Comparison of ENCODE assay signal across 13 mouse cellular contexts in the genomic region with DNA sequence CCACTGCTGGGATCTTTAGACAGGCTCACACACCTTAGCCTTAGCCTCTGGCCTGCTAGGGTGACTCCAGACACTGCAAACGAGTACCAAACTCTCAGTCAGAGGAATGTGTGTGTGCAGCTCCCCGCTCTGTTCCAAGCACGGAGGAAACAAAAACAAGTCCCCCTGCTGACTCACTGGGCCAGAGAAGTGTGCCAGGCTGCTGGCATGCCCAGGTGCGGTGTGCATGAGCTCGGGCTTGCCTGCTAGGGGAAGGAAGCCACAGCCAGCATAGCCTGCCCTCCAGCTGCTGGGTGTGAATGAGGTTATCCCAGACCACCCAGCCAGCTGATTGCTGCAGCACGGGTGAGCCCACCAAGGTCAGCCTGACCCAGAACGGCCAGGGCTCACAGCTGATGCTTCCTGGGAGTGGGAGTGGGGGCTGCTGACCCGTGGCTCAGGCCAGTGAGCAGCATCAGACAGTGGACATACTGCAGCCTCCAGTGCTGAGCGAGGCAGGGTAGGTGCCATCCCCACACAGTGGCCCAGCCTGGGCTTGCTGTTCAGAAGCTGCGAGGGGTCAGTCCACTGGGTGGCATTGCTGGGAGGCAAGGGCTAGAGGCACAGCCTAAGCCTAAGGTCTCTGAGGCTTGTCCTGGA. TPM values are rescaled to one million over a fixed set of nuclear protein-coding genes. Genes with fewer than 3 reads are reported as not detected.
DNase-seq lines count a peak whose midpoint lies in the region; ATAC-seq and TF ChIP-seq lines count a peak whose summit lies in the region.
"Had no signal": no experiment of that assay in that cellular context is flagged by ENCODE, and none has a peak within 500 bp of the region (broad histone marks: within the 10 kb centered on the region; RNA-seq: fewer than 3 reads in every experiment).

No protein-coding gene starts in this region.

- no peak for TF ChIP-seq POLR2A in CH12.LX (IDR thresholded peaks at IDR 0.05; ENCODE audit: low read depth, low read length)

- no peaks in the 10 kb centered on the region for H3K4me1 ChIP-seq in kidney, embryonic 14.5 days (ENCODE audit: control insufficient read depth, insufficient read depth, low read length)
- peaks cover 44 to 93% of the 10 kb centered on the region in 2 experiments for H3K4me1 ChIP-seq in CH12.LX (ENCODE audit: control insufficient read depth in 1 of 2, insufficient read depth in 2 of 2)
- no peaks in the 10 kb centered on the region for H3K4me1 ChIP-seq in intestine, postnatal 0 days (replicated peaks; ENCODE audit: control insufficient read depth, insufficient read depth, low read length)

- 57% methylated on average over 10 of the region's 10 CpGs for WGBS in kidney, embryonic 14.5 days
- 79% methylated on average over 10 of the region's 10 CpGs for WGBS in intestine, postnatal 0 days

- dilution Hi-C loops in CH12.LX (cut with MboI; ENCODE audit: extremely low pct_ligation_motif_present, extremely low pct_unique_long_range_greater_than_20kb, low sequenced_read_pairs), result no loop called here

- no peaks in the 10 kb centered on the region for H3K79me2 ChIP-seq in CH12.LX (replicated peaks; ENCODE audit: control insufficient read depth, extremely low read depth, insufficient read depth, poor library complexity, severe bottlenecking)

- DNase-seq in frontal cortex, postnatal 25 days (ENCODE audit: low spot score in 2 of 2), result no peak
- DNase-seq in kidney, postnatal 4 days, result no peak
- no peak for DNase-seq in CH12.LX (ENCODE audit: extremely low read depth)
- DNase-seq: cerebellum, postnatal 14 days had no signal

- peaks cover 11% of the 10 kb centered on the region; the same call in 1 of the 2 replicates for H3K36me3 ChIP-seq in kidney, embryonic 14.5 days (ENCODE audit: control insufficient read depth, insufficient read depth, low read length)
- H3K36me3 ChIP-seq in CH12.LX (replicated peaks in 1 of 2; ENCODE audit: control insufficient read depth in 1 of 2, insufficient read depth in 1 of 2, low read length in 1 of 2), result peaks cover 44 to 79% of the 10 kb centered on the region in 2 experiments
- peaks cover 38% of the 10 kb centered on the region; the same call in 1 of the 2 replicates for H3K36me3 ChIP-seq in intestine, postnatal 0 days (ENCODE audit: control insufficient read depth, insufficient read depth)

- no peak for TF ChIP-seq CTCF in CH12.LX (conservative IDR thresholded peaks at IDR 0.05 in 1 of 2, IDR thresholded peaks at IDR 0.05 in 1 of 2; ENCODE audit: low read depth in 2 of 2, low read length in 2 of 2)
- TF ChIP-seq CTCF in intestine, postnatal 0 days (IDR thresholded peaks at IDR 0.05; ENCODE audit: low read depth), result no peak

- H3K27me3 ChIP-seq in kidney, embryonic 14.5 days (ENCODE audit: control insufficient read depth, insufficient read depth, low read length), result no peaks in the 10 kb centered on the region
- H3K27me3 ChIP-seq in CH12.LX (replicated peaks), result no peaks in the 10 kb centered on the region
- H3K27me3 ChIP-seq in intestine, postnatal 0 days (replicated peaks; ENCODE audit: control insufficient read depth, insufficient read depth, low read length), result no peaks in the 10 kb centered on the region

- H3K27ac ChIP-seq in kidney, embryonic 14.5 days (ENCODE audit: low read depth, low read length), result no peak overlapping the region
- H3K27ac ChIP-seq in CH12.LX (ENCODE audit: insufficient read depth, low read depth), result peak overlapping the region; percentile 39
- H3K27ac ChIP-seq in intestine, postnatal 0 days (ENCODE audit: low read depth, low read length), result no peak overlapping the region

- peak; percentile 32 for ATAC-seq in frontal cortex, adult (ENCODE audit: low TSS enrichment)
- peak; percentile 36; the same call in 1 of the 2 replicates for ATAC-seq in kidney, embryonic 14.5 days (ENCODE audit: low FRiP score, low TSS enrichment)
- peak; percentile 69 to 81 for ATAC-seq in hematopoietic stem cell, adult 5-6 weeks (replicated peaks in 1 of 2; ENCODE audit: insufficient read depth in 1 of 2, low FRiP score in 2 of 2, low TSS enrichment in 1 of 2, low read depth in 1 of 2, poor library complexity in 2 of 2, severe bottlenecking in 2 of 2)
- ATAC-seq in megakaryocyte progenitor cell, adult 5-6 weeks (replicated peaks; ENCODE audit: poor library complexity), result no peak
- no peak for ATAC-seq in intestine, postnatal 0 days

- TF ChIP-seq RAD21 in CH12.LX (IDR thresholded peaks at IDR 0.05; ENCODE audit: low read depth, low read length), result no peak

- in situ Hi-C loops in CH12.LX (cut with MboI; ENCODE audit: low pct_ligation_motif_present, low pct_unique_long_range_greater_than_20kb, low sequenced_read_pairs), result no loop called here

- no peaks in the 10 kb centered on the region for H3K9me3 ChIP-seq in kidney, embryonic 14.5 days (ENCODE audit: control insufficient read depth, low read length)
- H3K9me3 ChIP-seq in CH12.LX (replicated peaks; ENCODE audit: low read length), result peaks cover 3% of the 10 kb centered on the region
- H3K9me3 ChIP-seq in intestine, postnatal 0 days (ENCODE audit: control insufficient read depth), result no peaks in the 10 kb centered on the region

- H3K4me2 ChIP-seq in kidney, embryonic 14.5 days (replicated peaks; ENCODE audit: low read depth, low read length), result no peak overlapping the region
- H3K4me2 ChIP-seq in CH12.LX (ENCODE audit: insufficient read depth, low read depth, poor library complexity, severe bottlenecking), result peak overlapping the region; percentile 32; the same call in 1 of the 2 replicates
- H3K4me2 ChIP-seq in intestine, postnatal 0 days (replicated peaks; ENCODE audit: low read depth), result no peak overlapping the region

- H3K4me3 ChIP-seq in kidney, embryonic 14.5 days (ENCODE audit: low read length), result no peak overlapping the region
- H3K4me3 ChIP-seq in CH12.LX (replicated peaks in 1 of 3; ENCODE audit: low read depth in 2 of 3, low read length in 2 of 3, poor library complexity in 1 of 3), result peak overlapping the region in 1 of 3 experiments; percentile 9
- no peak overlapping the region for H3K4me3 ChIP-seq in intestine, postnatal 0 days (ENCODE audit: low read depth, low read length)

- TF ChIP-seq EP300 in CH12.LX (IDR thresholded peaks at IDR 0.05; ENCODE audit: low read length), result no peak

- no peak overlapping the region for H3K9ac ChIP-seq in kidney, embryonic 14.5 days (ENCODE audit: low read depth, low read length)
- no peak overlapping the region for H3K9ac ChIP-seq in CH12.LX (ENCODE audit: insufficient read depth, low read depth)
- H3K9ac ChIP-seq in intestine, postnatal 0 days (ENCODE audit: low read depth, low read length), result no peak overlapping the region

TF ChIP-seq in CH12.LX, 34 proteins besides CTCF, POLR2A, EP300 and RAD21:
- TF ChIP-seq BHLHE40 (IDR thresholded peaks at IDR 0.05; ENCODE audit: low read depth, low read length) (peak; percentile 52), HCFC1 (IDR thresholded peaks at IDR 0.05; ENCODE audit: low read depth, low read length) (no peak), ETS1 (conservative IDR thresholded peaks at IDR 0.05; ENCODE audit: low read depth, low read length) (0 out of 2 replicates have a peak, but pooled peaks have one; percentile 16)

RNA-seq across cellular contexts. Expression of gene Plbd2, which starts 8.2 kb away (rescaled TPM):
- 41.5 and 44.5 TPM in 2 replicates for polyA plus RNA-seq in kidney, embryonic 14.5 days (2014; fragmentation: Nextera tagmentation; extraction: Ambion mirVana)
- total RNA-seq in CH12.LX (2012; rRNA removed) (10.8 and 21.3 TPM in 2 replicates), CH12.LX (2014; rRNA removed) (7.1 and 9.0 TPM in 2 replicates)
- polyA plus RNA-seq in CH12.LX (2012; ENCODE audit: insufficient read length, low read depth), result 24.3 and 28.8 TPM in 2 replicates
- total RNA-seq in hematopoietic stem cell, adult 5-6 weeks (2017), result 7.4 and 7.9 TPM in 2 replicates
- total RNA-seq in megakaryocyte progenitor cell, adult 5-6 weeks (2015), result 8.3 and 9.8 TPM in 2 replicates
- total RNA-seq in megakaryocyte progenitor cell, adult 5-6 weeks (2017), result 6.9 and 8.7 TPM in 2 replicates
- 63.6 and 67.2 TPM in 2 replicates for polyA plus RNA-seq in intestine, postnatal 0 days (2015; fragmentation: Nextera tagmentation; extraction: Ambion mirVana)

RNA-seq across cellular contexts. Expression of gene Slc8b1, which starts 15.8 kb away (rescaled TPM):
- 4.5 and 6.0 TPM in 2 replicates for polyA plus RNA-seq in kidney, embryonic 14.5 days (2014; fragmentation: Nextera tagmentation; extraction: Ambion mirVana)
- total RNA-seq in CH12.LX (2012; rRNA removed) (3.3 and 5.8 TPM in 2 replicates), CH12.LX (2014; rRNA removed) (3.2 and 3.6 TPM in 2 replicates)
- polyA plus RNA-seq in CH12.LX (2012; ENCODE audit: insufficient read length, low read depth), result 4.6 and 5.1 TPM in 2 replicates
- 8.4 and 13.2 TPM in 2 replicates for total RNA-seq in hematopoietic stem cell, adult 5-6 weeks (2017)
- total RNA-seq in megakaryocyte progenitor cell, adult 5-6 weeks (2015), result 21.1 and 23.5 TPM in 2 replicates
- total RNA-seq in megakaryocyte progenitor cell, adult 5-6 weeks (2017), result 31.8 and 32.5 TPM in 2 replicates
- polyA plus RNA-seq in intestine, postnatal 0 days (2015; fragmentation: Nextera tagmentation; extraction: Ambion mirVana), result 4.1 and 4.4 TPM in 2 replicates

RNA-seq across cellular contexts. Expression of gene Sds, which starts 18.9 kb away (rescaled TPM):
- polyA plus RNA-seq in kidney, embryonic 14.5 days (2014; fragmentation: Nextera tagmentation; extraction: Ambion mirVana), result not detected in 2 replicates
- total RNA-seq in CH12.LX (2012; rRNA removed), result not detected in 2 replicates
- not detected in 2 replicates for total RNA-seq in CH12.LX (2014; rRNA removed)
- 0.76 and 1.5 TPM in 2 replicates for polyA plus RNA-seq in CH12.LX (2012; ENCODE audit: insufficient read length, low read depth)
- not detected in 2 replicates for total RNA-seq in hematopoietic stem cell, adult 5-6 weeks (2017)
- not detected in 2 replicates for total RNA-seq in megakaryocyte progenitor cell, adult 5-6 weeks (2015)
- total RNA-seq in megakaryocyte progenitor cell, adult 5-6 weeks (2017), result not detected in 2 replicates
- not detected in 2 replicates for polyA plus RNA-seq in intestine, postnatal 0 days (2015; fragmentation: Nextera tagmentation; extraction: Ambion mirVana)
- total RNA-seq: gastrocnemius, postnatal 4 days; midbrain, postnatal 0 days had no signal
- polyA plus RNA-seq: intestine, embryonic 14.5 days; lung, embryonic 16.5 days had no signal

RNA-seq across cellular contexts. Expression of gene Sdsl, which starts 22.6 kb away (rescaled TPM):
- polyA plus RNA-seq in kidney, embryonic 14.5 days (2014; fragmentation: Nextera tagmentation; extraction: Ambion mirVana), result 10.5 and 12.5 TPM in 2 replicates
- total RNA-seq in CH12.LX (2012; rRNA removed) (1.8 and 4.0 TPM in 2 replicates), CH12.LX (2014; rRNA removed) (not detected in 2 replicates)
- 0.37 TPM in 1 of 2 replicates, not detected in the other for polyA plus RNA-seq in CH12.LX (2012; ENCODE audit: insufficient read length, low read depth)
- 9.1 and 26.1 TPM in 2 replicates for total RNA-seq in hematopoietic stem cell, adult 5-6 weeks (2017)
- total RNA-seq in megakaryocyte progenitor cell, adult 5-6 weeks (2015), result 1.6 and 7.1 TPM in 2 replicates
- 3.2 and 9.0 TPM in 2 replicates for total RNA-seq in megakaryocyte progenitor cell, adult 5-6 weeks (2017)
- polyA plus RNA-seq in intestine, postnatal 0 days (2015; fragmentation: Nextera tagmentation; extraction: Ambion mirVana), result 21.2 and 21.5 TPM in 2 replicates

Comparison
In these comparisons a context has a peak if more than half of its experiments do, and no peak if none do; other contexts are left out.
1. ATAC-seq: peak in frontal cortex, adult (single experiment), kidney, embryonic 14.5 days (single experiment) and hematopoietic stem cell, adult 5-6 weeks (2 of 2); none in megakaryocyte progenitor cell, adult 5-6 weeks (single experiment) and intestine, postnatal 0 days (single experiment).